Mouse (Mus musculus): ENCODE results near the gene Ube4b. TPM values are rescaled to one million over a fixed set of nuclear protein-coding genes. Genes with fewer than 3 reads are reported as not detected.
"Not testable (repeated sequence)": the region's sequence is repeated elsewhere in the genome, so short reads cannot be mapped to it uniquely, and the experiment has no call there.

The Ube4b gene
- total RNA-seq, 2 experiments from 2014 or later, result 17.5 to 26.4 TPM

DNA sequence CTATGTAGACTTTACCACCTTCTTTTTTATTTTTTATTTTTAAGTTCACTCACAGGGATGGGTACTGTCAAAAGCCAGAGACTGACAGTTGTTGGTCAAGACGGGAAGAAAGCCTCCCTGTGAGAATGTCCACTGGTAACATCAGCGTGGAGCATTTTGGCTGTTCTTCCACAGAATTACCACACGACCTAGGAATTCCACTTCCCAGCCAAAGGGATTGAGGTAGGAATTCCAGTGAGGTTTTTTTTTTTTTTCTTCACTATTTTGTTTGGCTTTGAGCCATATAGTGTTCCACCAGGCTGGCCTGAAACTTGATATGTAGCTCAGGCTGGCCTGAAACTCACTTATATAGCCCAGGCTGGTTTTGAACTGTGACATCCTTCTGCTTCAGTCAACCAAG is 15.9 kb upstream of the Ube4b start:
- no peak for ATAC-seq (replicated peaks; ENCODE audit: low FRiP score, poor library complexity, severe bottlenecking)

DNA sequence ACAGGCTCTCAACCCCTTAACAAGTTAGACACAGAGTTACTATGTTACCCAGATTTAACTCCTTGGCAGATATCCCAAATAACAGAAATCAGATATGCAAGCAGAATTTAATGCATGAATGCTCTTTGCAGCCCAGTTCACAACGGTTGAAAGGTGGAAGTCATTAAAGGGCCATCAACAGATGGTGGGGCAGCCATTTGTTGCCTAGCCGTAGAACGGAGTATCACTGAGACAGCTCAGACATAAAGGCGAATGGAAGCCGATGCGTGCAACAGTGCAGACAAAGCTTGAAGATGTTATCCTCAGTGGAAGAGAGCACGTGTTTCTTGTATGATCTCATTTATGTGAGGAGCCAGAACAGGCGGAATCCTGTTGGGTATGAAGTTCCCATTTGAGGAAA is 14.0 kb upstream of the Ube4b start:
- ATAC-seq (replicated peaks; ENCODE audit: low FRiP score, poor library complexity, severe bottlenecking), result no peak

DNA sequence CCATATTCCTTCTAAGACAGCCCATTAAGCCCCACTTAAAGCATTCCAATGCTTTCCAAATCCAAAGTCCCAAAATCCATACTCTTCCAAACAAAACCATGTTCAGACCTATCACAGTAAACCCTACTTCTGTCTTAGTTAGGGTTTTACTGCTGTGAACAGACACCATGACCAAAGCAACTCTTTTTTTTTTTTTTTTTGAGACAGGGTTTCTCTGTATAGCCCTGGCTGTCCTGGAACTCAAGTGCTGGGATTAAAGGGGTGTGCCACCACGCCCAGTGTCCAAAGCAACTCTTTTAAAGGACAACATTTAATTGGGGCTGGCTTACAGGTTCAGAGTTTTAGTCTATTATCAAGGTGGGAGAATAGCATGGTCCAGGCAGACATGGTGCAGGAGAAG is 5.3 kb upstream of the Ube4b start:
- not testable (repeated sequence) for ATAC-seq (replicated peaks; ENCODE audit: low FRiP score, poor library complexity, severe bottlenecking)

DNA sequence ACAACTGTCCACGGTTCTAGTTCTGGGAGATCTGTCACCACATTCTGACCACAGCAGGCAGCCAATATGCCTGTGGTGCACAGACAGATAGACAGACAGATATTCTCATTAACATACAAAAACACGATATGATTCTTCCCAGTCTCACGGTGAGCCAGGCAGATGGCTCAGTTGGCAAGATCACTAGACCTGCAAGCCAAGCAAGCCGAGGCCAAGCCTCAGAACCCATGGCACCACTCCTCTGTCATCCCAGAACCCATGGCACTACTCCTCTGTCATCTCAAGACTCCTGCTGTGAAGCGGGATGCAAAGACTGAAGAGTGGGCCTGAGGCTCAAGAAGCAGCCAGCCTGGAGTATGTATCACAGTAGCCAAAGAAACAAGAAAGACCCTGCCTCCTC is 3.0 kb upstream of the Ube4b start:
- no peak for ATAC-seq (replicated peaks; ENCODE audit: low FRiP score, poor library complexity, severe bottlenecking)

DNA sequence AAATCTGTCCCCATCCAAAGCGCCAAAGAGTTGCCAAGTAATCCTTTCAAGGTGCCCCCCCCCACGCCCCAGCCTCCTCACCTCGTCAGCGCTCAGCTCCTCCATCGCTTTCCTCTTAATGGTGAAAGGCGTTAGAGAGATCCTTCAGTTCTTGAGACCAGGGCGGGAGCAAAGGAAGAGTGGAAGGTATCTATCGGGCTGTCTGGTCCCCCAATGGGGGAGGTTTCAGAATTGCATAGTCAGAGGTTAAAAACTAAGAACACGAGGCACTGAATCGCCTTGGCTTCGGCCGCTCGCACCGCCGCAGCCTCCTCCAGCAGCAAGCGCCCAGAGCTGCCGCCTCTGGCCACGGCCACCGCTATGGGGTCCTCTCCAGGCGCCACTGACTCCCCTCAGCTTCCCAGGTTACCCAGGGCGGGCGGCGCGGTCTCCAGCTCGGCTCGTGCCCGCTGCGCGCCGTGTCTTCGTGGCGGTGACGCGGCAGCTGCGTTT is 702 bp downstream of the Ube4b start:
- ATAC-seq (replicated peaks; ENCODE audit: low FRiP score, poor library complexity, severe bottlenecking), result peak; percentile 37

DNA sequence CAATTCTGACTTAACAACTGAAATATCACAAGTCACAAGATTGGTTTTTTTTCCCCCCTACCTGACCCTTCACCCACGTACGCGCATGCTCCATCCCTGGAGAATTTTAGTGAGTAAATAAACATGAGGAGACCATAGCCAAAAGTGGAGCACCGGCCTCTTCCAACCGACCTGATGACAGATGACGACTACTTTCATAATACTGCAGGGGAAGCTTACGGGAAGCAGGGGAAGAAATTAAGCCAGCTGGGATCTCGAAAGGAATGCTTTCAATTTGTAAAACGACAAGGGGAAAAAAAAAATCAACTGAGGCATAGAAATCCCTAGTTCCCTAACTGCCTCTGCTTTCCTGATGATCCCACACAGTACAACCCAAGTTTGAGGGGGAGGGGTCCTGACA is 1.8 kb downstream of the Ube4b start:
- ATAC-seq (replicated peaks; ENCODE audit: low FRiP score, poor library complexity, severe bottlenecking), result no peak

DNA sequence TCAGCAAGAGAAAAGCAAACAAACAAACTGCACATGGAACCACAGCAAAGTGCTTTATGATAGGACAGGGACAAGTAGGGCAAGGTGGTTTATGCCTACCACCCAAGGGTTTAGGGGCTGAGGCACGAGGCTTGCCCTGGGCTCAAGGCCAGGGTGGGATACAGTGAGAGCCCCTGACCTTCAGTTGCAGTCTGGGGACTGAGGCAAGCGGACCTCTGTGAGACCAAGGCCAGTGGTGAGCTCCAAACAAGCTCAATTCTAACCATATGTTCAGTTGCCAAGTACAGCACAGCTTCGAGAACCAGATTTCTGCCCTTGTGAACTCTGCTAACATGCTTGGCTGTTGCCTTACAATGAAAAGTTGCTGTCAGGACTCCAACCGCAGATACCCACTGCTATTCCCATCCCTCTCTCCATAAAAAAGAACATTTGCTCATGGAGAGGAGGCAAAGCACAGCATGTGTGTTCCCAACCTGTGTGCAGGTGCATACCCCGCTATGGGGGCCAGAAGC is 8.6 kb downstream of the Ube4b start:
- ATAC-seq (replicated peaks; ENCODE audit: low FRiP score, poor library complexity, severe bottlenecking), result no peak

DNA sequence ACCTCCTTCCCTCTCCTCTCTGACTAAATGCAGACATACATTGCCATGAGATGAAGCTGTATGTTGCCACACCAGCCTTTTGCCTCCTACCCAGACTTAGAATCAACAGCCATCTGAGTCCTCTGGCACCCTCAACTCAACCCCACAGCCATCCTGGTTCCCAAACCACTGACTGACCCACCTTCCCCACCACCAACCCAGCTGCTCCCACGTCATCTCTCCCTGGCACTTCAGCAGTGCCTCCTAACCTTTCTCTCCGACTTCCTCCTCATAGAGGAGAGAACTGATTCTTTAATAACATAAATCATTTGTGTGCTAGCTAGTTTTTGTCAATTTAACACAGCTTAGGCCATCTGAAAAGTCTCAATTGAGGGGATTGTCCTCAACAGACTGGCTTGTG is 9.6 kb downstream of the Ube4b start:
- ATAC-seq (replicated peaks; ENCODE audit: low FRiP score, poor library complexity, severe bottlenecking), result no peak

DNA sequence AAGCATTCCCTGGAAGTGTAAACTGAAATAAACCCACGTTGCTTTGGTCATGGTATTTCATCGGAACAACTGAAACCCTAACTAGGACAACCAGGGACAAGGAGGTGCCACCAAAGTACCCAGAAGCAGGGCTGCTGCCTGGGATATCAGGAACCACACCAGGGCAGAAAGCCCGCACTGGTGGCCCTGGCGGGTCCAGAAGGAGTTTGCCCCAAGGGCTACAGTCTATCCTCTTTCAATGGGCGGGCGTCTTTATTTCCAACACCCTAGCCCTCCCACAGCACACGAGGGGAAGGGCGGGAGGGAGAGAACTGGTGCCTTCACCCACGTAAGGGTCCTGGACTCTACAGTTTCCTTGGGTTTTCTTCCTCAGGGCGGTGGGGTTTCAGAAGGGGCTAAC is 10.1 kb downstream of the Ube4b start:
- ATAC-seq (replicated peaks; ENCODE audit: low FRiP score, poor library complexity, severe bottlenecking), result no peak

DNA sequence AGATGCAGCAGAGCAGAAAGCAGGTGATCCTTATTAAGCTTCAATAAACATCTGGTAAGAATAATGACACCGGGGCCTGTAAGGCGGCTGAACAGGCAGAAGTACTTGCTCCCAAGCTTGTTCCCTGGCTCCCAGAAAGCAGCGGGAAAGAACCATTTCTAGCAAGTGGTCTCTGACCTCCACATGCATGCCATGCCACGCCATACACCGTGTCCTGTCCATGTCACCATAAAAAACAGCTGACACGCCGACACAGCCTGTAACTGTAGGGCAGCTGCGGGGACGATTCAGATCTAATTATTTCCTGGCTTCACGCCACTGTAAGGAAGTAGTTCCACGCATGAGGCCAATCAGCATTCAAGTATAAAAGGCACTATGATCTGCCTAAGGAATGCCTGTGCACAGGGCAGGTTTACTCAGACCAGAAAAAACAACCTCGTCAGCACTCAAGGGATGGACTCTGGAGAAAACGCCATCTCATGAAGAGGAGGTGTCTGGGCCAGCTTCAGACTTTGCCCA is 10.8 kb downstream of the Ube4b start:
- ATAC-seq (replicated peaks; ENCODE audit: low FRiP score, poor library complexity, severe bottlenecking), result no peak

DNA sequence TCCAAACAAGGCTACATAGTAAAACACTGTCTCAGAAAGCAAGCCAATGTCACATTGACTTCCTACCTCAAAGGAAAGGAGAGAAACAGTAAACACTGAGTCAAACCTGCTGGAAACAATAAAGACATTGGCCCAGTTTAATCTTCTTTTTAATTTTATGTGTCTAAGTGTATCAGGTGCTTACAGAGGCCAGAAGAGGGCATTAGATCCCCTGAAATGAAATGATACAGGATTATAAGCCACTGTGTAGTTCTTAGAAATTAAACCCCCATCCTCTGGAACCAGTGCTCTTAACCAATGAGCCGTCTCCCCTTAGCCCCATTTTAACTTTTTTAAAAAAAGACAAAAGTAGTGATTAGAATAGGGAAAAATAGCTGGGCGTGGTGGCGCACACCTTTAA is 12.3 kb downstream of the Ube4b start:
- no peak for ATAC-seq (replicated peaks; ENCODE audit: low FRiP score, poor library complexity, severe bottlenecking)

DNA sequence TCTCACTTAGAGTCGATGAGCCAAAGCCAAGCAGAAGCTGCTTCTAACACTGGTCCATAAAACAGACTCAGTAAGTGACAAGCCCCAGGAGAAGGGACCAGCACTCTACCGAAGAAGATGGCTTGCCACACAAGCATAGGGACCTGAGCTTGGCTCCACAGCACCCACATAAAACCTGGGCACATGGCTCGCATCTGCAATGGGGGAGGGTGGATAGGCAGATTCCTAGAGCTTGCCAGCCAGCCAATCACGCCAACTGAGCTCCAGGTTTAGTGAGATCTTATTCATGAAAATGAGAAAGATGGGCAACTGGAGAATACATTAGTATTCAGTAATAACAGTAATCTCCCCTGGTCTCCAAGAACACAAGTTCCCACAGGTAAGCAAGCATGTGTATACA is 16.8 kb downstream of the Ube4b start:
- no peak for ATAC-seq (replicated peaks; ENCODE audit: low FRiP score, poor library complexity, severe bottlenecking)

DNA sequence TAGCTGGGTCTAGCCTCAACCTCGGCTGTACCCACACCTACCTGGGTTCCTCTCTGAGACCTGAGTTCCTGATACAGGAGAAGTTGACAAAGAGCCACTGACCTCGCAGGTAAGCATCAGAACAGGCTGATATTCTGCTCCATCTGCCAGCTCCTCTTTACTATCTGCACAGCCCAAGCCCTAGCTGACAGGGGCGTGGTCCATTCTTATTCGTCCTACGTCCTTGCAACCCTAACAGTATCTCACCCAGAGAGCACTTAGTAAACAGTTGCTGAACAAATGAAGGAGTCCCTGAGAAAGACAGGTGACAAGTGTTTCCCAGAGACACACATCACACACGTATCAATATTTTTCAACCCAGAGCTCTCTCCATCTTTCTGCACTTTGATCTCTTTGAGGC is 18.2 kb downstream of the Ube4b start:
- peak; percentile 70 for ATAC-seq (replicated peaks; ENCODE audit: low FRiP score, poor library complexity, severe bottlenecking)

DNA sequence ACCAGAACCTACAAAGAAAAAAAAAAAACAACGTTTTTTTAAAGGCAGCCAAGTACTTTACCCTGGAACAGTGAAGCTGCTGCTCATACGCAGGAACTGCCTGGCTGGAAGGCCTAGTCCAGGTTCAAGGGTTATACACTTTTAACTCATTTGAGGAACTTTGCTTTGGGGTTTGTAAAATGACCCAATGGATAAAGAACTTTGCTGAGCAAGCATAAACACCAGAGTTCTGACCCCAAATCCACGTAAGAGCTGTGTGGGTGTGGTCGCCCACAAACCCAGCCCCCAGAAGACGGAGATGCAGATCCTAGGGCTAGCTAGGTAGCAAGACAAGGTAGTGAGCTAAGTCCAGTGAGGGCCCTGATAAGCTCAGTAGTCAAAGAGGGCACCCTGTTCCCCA is 19.1 kb downstream of the Ube4b start:
- no peak for ATAC-seq (replicated peaks; ENCODE audit: low FRiP score, poor library complexity, severe bottlenecking)

DNA sequence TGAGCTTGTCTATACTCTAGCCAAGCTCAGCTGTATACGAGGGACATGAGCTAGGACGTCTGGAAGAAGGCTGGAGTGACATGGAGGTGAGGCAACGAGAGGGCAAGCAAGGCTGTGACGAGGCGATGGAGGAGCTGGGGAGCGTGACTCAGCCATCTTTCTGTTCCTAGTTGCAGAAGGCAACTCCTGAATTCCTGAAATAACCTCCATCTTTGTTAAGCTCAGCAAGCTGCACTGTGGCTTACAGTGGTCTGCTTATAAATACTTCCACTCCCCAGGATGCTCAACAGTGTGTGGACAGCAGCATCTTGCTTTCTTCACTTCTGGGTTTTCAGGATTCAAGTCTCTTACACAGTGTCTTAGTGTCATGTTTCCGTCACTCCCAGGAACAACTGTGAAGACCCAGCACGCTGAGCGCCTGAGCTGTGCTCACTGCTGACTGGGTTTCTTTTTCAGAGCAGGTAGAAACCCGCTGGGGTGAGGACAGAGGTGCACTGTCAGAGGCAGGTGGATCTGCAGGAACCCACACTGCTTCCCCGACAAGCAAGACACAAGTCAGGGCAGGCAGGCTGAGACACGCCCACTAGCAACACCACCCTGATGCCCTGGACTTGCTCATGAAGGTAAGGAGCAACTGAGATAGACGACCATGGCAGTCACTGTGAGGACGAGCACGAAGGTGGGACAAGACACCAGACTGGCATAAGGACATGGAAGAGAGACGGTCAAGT is 20.7 kb downstream of the Ube4b start:
- no peak for ATAC-seq (replicated peaks; ENCODE audit: low FRiP score, poor library complexity, severe bottlenecking)

DNA sequence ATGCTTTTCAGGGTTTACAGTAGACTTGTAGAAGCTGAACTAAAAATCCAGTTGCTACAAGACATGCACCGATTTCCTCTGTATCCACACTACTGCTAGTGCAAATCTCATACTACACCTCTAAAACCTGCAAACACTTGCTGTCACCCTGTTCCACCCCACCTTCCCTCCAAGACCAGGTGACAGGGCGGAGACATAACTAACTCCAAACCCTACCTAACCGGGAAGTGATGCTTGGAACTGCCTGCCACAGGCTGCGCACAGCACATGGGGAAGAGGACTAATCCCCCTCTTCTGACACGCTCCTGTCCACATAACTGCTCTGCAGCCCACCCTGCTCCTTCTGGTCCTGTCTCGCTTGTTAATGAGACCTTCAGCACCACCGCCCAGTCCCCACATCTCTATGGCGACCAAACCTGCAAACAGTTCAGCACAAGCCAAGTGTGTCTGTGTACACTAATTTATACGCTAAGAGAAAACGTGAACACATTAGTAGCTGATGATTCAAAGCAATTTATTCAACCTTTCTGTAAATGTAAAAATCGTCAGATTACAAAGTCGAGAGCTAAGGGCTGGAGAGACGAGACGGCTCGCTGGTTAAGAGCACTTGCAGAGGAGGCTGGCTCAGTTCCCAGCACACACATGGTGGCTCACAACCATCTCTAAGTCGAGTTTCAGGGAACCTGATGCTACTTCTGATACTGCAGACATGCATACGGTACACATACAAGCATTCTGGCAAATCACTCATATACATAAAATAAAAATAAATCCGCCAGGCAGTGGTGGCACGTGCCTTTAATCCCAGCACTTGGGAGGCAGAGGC is 21.7 kb downstream of the Ube4b start:
- no peak for ATAC-seq (replicated peaks; ENCODE audit: low FRiP score, poor library complexity, severe bottlenecking)

DNA sequence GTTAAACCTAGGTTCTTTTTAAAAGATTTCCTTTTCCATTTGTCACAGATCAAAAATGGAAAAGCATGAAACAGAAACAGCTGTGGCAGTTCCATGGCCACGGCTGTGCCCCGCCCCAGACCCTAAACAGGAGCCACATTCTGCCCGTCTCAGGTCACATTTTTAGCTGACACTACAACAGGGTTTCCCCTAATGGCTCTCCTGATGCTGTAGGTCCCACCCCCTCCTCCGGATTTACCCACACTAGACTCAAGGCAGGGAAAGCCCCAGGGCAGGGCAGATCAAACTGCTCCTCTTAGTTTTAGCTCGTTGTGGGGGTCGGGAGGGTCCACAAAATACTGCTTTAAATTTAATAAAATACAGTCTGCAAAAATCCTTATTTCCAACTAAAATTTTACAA is 23.5 kb downstream of the Ube4b start:
- no peak for ATAC-seq (replicated peaks; ENCODE audit: low FRiP score, poor library complexity, severe bottlenecking)

DNA sequence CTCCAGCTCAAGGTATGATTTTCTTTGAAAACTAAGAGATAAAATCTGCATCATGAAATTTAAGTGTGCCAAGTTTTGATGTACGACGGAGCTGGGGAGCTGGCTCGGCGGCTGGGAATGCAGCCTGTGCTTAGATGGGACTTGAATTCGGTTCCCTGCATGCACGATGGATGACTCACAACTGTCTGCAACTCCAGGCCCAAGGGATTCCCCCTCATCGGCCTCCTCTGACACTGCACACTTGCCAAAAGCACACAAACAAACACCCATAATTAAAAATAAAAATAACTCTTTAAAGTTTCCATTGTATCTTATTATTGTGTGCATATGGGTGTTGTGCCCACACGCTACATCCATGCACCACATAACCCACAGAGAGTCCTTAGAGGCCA is 25.0 kb downstream of the Ube4b start:
- no peak for ATAC-seq (replicated peaks; ENCODE audit: low FRiP score, poor library complexity, severe bottlenecking)

DNA sequence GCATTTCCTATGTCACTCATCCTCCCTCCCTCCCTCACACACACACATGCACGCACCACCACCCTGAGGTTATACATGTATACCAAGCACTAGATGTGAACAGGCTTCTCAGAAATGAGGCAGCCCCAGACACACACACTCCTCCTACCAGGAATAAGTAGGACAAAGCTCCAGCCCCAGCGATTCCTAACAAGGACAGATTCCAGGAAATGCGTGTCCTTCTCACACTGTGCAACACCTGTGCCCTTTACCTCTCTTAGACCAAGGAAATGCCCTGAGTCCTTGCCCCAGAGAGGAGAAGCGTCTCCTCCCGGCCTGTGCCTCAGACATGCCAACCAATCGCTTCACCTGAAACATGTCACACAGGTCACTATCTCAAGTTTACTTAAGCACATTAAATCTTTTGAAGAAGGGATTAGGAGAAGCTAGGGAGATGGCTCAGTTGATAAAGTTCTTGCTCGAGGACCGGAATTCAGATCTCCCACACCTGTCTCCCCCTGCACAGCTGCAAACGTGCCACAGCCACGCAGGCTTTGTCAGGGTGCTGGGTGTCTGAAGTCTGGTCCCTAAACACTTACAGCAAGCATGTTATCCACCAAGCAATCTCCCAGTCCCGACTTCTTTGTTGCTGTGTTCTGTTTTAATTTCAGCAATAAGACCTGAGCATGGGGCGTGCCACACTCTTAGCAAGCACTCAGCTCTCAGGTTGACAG is 25.5 kb downstream of the Ube4b start:
- no peak for ATAC-seq (replicated peaks; ENCODE audit: low FRiP score, poor library complexity, severe bottlenecking)

DNA sequence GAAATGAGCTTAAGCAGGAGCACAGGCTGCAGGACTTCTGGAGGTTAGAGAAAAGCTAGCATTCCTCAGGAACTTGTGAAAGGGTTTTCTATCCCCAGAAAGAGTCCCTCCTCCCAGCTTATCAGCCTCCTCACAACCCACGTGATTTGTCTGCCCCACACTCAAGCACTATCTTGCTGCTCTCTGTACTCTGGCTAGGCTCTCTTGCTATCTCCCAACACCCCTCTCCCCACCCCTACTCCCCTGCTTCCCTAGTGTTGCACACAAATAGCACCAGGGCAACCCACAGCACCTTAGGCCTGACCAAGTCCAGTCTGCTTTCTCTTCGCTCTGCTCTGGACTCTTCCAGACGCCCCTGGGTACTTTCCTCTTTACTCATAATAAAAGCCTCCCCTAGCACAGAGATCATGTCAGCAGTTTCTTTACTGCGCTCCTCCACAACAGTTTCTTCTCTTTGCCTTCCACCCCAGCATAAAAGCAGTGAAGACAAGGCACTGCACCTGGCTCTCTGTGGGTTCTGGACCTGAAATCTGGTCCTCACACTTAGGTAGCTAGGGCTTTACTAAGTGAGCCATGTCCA is 27.1 kb downstream of the Ube4b start:
- 0 out of 2 replicates have a peak, but pooled peaks have one; percentile 36 for ATAC-seq (replicated peaks; ENCODE audit: low FRiP score, poor library complexity, severe bottlenecking)
